Mouse (Mus musculus) lung, postnatal 0 days (tissue): ENCODE measurements around the gene Zfp36.

Source experiments
- CTCF ChIP-seq: IDR thresholded peaks from 2 replicates; pipeline ENCODE4 v1.5.1; 2016; ENCODE audit warnings: antibody characterized with exemption, mild to moderate bottlenecking
- EP300 ChIP-seq: IDR thresholded peaks from 2 replicates; pipeline ENCODE4 v1.6.1; 2016; ENCODE audit warnings: antibody characterized with exemption, mild to moderate bottlenecking, control low read depth

GRCm38 (mm10) chr7:28384162-28384561 is 4.1 kb upstream of the Zfp36 start:
- no peak for TF ChIP-seq CTCF
- TF ChIP-seq EP300, result no peak
